Mouse (Mus musculus) WW6 (cell line): ENCODE measurements at regions not wholly inside any gene's neighbourhood (a gene's known extent, or its start where the extent isn't known, plus 50 kb on each side); places are given as distances from the start of the nearest gene placed in this dataset.

Experiments used
- DNase-seq: peaks from one replicate; pipeline ENCODE4 v3.0.0-alpha.2; 2013; ENCODE audit warnings: low read depth, low spot score

DNA sequence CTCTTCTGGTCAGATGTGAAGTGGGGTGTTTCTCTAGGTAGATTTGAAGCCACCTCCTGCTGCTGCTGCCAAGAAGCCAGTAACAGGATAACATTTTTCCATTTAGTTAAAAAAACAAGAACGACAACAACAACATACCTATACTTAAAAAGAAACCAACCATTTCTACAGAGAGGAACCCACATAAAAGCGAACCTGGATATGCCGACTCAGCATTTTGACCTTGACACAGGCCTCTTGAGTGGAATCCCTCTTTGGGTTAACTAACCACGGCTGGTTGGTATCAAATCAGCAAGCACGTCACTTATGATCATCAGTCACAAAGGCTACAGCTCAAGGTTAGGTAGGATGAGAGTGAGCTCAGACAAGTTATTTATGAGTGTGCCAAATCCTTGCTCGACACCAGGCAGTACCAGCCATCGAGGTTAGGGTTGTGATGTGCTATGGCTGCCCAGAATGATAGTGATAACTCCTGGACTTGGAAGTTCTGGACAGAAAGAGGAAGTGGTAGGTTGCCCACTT lies 269.7 kb downstream of the Cbln1 start:
- DNase-seq = no peak

DNA sequence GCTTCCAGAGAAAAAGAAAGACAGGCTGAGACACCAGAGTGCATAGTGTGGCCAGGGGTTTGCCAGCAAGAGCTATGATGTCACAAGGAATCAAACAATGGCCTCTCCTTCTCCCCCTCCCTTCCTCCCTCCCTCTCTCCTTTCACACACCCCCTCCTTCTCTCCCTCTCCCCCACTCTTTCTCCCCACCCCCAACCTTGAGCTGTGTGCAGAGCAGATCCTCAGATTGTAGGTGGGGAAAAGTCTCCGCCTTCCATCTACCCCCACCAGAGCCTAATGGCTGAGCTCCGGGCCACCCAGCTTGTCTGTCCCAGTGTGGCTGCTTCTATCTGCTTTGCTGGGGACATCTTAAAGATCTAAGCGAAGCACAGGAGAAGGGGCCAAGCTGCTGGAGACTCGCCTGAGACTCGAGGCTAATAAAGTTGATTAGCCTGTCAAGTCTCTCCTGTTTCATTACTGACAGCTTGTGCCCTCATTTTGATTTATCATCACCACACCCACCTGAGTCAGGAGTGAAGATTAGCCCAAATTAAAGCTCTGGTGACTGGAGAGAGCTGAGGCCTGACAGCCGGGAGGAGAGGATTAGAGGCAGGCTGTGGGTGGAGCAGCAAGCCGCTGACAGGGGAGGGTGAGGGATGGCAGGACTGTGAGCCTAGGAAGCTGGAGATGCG lies 272.8 kb downstream of the Cbln1 start:
- no peak for DNase-seq

DNA sequence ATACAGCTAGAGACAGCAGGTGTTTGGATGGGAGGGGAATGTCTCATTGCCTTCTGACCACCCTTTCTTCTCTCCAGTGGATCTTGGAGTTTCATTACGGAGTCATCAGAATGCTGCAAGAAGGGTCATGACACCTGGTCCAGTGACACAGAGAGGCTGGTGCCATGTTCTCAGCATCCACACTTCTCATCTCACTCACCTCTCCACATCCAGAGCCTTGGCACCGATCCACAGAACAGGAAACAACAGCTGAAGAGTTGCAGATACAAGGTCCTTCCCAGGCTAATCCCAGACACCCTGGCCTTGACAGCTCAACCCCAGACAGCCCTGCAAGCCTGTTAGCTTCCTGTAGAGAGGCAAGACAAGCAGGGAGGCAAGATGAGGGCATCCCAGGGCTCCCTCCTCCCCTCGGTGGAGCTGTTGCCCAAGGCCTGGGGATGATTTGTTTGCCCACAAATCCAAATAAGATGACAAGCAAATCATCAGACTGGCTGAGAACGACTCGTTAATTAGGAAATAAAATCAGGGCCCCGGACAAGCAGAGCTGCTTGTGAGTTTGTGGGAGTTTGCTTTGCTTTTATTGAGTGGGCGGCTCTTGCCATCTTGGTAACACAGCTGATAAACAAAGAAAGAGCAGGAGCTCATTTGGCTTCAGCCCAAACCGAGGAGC lies 274.4 kb downstream of the Cbln1 start:
- DNase-seq = no peak

DNA sequence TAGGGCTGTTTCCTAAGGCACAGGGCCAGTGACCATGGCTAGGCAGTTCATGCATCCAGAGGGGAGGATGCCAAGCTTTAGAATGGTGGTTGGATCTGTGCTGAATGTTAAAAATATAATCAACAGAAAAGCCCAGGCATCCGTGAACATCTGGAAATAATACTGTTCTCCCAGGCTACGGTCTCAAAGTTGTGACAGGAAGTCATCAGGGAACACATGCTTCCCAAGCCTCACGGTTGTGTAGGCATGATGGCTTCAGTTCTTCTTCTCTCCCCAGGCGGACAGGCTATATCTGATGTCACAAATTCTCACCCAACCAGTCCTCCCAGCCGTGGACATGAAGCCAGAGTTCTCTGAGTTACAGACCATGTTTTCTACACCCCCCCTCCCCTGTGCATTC lies 275.4 kb downstream of the Cbln1 start:
- DNase-seq = no peak

DNA sequence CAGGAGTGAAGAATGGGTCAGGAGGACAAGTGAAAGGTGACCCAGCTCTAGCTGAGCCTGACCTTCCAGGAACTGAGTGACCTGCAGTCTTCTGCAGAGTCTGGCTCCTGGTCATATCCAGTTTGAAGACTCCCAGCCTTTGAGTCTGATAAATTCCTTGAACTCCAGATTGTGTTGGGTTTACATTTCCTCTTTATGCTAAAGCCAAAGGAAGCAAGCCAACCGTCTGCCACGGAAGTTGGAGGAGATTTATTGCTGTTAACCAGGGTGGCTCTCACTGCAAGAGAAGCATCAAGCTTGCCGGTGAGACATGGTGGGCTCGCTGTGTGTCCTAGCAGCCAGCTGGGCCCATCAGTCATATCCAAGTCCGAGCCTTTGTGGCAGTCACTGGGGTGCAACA lies 276.4 kb downstream of the Cbln1 start:
- no peak for DNase-seq

DNA sequence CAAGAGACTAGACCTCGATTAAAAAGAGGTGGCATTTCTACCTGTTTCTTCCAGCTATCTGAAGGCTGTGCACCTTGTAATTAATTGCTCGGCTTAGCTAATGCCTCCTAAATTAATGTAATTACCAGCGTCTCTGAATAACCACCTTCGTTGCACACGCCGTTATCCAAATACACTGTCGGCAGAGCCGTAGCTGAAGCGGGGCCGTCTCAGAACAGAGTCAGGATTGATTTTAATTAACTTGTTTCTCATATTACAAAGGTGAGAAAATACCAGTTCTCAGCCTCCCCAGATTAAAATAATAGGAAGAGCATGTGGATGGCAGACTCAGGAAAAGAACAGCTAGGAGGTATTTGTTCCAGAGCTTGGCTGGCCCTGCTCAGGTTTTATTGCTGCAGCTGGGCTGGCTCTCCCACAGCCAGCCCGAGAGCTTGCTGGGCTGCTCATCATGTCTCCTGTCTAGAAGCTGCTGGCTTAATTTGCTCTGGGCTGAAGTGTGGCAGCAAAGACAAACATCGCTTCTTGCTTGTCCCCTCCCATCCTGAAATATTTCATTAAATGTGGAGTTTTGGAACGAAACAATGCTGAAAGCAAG lies 282.5 kb downstream of the Cbln1 start:
- no peak for DNase-seq

DNA sequence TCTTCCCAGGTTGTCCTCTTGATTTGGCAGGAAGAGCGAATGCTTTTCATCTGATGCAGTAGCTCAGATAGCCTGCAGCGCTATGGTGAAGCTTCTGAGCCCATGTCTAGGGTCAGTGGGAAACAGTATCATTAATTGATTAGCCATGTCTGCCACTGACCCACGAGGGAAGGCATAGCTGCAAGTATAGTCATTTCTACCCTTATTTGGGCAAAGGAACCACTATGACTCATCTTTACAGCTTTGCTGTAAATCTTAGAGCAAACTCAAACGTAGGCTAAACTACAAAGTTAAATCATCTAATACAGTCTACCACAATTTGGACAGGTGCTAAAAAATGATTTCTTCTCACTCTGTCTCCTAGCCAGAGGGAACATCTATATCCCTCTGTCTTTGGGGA lies 289.5 kb downstream of the Cbln1 start:
- DNase-seq = no peak

DNA sequence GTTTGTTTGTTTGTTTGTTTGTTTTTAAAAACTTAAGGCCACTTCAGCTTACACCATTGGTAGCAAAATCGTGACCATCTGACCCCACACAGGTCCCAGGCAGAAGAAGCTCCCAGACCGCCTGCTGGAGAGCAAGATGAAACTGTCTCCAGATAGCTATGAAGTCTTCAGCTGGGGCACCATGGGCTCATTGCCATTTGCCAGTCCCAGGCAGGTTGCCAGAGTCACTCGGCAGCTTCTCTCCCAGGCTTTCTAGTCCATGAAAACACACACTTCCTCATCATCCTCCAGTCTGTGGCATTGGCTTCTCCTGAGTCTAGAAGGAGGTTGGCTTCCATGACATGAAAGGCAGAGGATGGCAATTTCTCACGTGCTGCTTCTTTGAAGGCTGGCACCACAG lies 293.5 kb upstream of the N4bp1 start:
- no peak for DNase-seq

DNA sequence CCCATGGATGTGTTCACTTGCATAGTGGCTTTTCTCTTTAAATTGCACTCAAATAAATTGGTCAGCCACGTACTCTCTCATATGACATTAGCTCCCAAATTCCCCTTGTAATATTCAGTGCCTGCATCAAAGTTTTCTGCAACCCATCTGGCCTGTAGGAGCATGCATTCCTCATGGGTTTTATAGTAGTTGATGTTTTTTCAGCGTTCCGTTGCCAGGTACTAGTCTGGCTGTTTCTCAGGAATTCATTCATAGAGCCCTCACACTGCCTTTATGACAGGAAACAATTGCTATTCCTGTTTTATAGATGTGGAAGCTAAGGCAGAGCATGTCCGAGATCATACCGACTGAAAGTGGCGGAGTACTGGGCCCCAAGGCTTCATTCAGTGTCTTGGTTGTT lies 292.6 kb upstream of the N4bp1 start:
- no peak for DNase-seq

DNA sequence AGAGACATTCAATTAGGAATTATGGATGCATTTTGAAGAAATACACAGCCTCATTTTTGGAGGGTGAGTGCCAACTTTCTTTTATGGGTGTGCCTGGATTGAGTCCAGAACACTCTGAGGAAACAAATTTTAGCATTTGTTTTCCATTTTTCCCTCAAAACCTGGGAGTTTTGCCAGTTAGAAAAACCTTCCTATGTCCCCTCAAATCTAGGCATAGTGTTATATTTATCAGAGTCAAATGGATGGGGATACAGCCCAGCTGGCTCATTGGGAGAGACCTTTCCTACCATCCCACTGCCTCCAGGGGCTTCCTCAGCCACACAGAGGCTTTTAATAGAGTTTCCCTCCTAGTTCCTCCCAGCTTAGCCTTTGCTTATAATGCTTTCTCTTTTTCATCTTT lies 290.0 kb upstream of the N4bp1 start:
- no peak for DNase-seq

DNA sequence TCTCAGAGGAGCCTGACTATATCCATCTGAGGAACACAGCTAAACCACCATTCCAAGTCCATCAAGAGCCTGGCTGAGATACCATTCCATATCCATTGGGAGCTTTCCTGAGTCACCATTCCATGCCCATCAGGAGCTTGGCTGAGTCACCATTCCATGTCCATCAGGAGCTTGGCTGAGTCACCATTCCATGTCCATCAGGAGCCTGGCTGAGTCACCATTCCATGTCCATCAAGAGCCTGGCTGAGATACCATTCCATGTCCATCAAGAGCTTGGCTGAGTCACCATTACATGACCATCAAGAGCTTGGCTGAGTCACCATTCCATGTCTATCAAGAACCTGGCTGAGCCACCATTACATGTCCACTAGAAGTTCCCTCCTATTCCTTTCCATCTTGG lies 288.7 kb upstream of the N4bp1 start:
- DNase-seq = no peak

DNA sequence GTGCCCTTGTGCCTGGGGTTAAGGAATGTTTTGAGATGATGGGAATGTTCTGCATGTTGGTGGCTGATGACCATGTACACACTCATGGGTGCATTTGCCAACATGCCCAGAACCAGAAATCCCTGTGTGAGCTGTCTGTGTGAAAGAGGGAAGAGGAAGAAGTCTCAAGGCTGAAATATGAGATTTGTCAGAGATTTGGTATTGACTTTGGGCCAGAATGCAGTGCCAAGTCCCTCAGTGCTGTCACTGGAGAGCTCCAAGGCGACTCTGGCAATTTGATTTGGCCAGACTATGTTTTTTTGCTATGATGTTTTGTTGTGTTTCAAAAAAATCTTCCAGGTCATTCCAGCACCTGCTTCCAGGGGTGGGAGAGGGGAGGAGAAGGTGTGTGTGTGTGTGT lies 281.7 kb upstream of the N4bp1 start:
- DNase-seq = no peak

DNA sequence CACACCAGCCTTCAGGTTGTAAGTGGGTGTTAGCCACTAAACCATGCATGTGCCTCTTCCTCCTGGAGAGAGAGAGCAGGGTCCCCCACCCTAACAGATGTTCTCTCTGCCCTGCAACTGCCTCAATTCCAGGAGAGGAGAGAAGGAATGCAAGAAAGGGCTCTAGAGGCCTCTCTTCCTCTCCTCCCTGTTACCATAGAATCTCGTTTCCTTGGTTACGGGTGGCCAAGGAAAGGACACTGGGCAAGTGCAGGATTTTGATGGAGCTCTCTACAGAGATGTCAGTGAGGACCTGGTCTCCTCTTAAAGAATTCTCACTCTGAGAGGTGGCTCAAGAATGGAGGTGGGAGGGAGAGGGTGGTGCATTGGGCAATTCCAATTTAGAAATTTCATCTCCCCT lies 275.4 kb upstream of the N4bp1 start:
- DNase-seq = no peak

DNA sequence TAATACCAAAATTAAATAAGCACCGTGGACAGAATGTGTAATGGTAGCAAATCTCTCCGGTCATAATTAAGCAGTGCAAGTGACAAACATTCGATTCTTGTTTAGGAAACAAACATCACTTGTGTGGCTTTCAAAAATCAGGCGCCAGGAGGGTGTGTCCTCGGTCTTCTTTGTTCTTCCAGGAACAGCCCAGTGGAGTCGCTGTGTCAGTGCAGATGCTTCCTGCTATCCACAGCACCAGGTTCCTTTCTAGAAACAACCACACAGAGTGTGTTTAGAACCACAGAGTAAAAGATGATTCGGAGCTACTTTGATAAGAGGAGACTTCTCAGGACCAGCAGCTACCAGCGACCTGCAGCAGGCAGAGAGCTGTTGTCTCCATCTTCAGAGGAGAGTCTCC lies 273.3 kb upstream of the N4bp1 start:
- no peak for DNase-seq

DNA sequence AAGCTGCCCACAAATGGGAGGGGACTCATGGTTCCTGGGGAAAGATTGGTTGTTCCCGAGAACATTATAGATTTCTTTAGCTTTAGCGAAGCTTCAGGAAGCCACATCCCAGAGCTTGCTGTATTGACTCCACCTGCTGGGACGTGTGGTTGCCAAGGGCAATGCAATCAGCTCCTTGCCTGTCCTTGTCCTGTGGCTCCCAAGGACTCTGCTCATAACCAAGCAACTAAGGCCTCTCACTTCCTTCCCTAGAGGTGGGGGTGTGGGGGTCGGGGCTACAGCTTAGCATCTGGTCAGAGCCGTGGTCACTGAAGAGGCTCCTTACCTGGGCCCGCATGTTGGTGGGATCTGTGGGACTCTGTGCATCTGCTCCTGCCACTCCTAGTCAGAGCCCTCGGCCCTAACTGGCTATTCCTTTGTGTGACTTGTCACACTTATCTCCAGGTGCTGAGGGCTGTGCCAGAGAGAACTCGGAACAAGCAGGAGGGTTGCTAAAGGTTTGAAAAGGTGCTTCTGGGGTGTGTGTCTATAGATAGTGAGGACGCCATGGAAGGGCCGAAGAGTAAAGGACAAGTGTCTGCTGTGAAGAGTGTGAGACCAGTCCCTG lies 270.9 kb upstream of the N4bp1 start:
- DNase-seq = no peak

DNA sequence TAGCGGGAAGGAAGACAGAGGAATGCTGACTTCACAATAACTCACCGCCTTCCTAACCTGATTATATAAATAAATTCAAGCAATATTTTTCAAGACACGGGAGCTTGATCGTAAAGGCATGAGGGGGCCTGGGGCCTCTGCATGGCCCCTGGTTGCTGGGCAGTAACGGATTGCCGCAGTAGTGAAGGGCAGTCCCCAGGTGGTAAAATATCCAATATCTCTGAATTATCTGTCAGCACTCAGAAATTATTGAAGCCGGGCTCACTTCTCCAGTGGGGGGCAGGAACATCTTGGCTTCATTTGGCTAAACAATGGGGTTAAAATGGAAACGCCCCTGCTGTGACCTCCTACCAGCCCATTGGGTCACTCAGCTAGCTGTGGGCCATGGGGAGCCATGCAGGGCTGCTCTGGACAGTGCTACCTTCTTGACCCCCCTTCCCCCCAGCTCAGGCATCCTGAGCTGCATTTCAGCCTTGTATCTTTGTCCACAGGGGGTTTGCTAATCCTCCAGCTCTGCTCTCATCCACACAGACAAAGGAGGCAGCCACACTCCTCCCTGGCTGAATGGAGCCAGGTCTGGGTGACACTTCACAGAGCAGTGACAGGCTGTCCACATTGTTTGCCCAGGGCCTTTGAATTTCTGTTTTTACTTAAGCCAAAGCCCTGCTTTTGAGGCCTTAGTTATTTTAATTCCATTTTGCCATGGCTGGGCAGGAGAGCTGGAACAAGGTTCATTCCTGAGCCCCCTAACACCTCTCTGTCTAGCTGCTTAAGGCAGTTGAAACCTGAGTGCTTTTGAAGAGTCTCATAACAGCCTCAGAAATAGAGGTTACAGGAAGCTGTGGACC lies 267.2 kb upstream of the N4bp1 start:
- no peak for DNase-seq

DNA sequence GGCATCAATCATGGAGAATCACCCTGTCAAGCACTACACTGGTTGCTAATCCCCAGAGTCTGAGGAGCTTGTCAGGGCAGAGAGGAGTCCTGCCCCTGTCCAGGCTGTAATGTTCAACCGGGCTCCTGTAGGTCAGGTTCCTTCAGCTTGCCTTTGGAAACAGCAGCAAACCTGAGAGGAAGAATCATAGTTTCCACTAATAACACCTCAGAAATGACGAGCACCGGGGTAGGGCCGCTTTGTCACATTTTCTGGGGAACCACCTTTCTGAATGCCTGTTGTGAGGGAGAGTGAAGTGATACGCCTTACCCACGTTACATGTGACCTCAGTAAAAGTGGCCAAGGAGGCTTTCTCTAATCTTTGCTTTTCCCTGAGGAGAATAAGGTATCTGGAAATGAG lies 263.8 kb upstream of the N4bp1 start:
- DNase-seq = no peak

DNA sequence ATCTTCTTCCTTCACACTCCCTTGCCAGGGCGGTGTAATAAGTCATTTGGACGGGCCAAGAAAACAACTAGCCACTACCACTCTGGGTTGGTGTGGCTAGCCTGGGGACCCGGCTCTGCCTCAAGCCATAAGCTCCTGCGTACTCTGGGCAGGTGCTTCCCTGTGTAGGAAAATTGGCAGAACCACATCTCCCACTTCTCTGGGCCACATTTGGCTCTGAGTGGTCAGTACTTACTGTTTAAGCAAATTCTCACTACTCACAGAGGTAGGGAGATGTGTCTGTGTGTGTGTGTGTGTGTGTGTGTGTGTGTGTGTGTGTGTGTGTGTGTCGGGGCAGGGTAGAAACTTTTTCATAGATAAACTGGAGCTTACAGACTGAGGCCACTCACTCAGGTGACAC lies 262.6 kb upstream of the N4bp1 start:
- DNase-seq = no peak

DNA sequence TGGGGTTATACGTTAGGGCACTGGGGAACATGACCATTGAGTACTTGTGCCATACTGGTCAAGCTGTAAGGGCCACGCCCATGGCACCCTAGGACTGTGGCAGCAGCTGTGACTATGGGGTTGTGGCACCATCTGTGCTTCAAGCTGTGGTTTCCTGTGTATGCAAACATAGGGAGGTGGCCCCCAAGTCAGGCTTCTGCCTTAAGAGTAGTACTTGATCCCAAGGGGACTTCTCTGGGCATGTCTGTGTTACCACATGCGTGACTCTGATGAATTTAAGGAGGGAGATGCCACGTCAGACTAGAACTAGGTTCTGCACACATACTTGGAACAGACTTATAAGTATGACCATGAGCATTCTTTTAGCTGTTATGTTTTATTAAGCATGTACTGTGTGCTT lies 252.4 kb upstream of the N4bp1 start:
- no peak for DNase-seq

DNA sequence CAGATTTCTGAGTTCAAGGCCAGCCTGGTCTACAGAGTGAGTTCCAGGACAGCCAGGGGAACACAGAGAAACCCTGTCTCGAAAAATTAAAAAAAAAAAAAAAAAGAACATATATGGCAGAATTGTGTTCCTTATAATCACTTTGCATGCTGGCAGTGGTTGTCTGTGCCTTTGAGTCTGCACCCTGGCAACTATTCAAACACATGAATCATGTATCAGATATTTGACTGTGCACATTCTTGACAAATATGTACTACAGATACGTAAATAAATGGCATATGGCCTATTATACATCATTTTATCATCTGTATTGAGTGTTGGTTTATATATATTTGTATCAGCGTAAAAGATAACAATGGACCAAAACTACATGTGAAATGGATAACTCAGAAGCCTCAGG lies 246.7 kb upstream of the N4bp1 start:
- DNase-seq = no peak

DNA sequence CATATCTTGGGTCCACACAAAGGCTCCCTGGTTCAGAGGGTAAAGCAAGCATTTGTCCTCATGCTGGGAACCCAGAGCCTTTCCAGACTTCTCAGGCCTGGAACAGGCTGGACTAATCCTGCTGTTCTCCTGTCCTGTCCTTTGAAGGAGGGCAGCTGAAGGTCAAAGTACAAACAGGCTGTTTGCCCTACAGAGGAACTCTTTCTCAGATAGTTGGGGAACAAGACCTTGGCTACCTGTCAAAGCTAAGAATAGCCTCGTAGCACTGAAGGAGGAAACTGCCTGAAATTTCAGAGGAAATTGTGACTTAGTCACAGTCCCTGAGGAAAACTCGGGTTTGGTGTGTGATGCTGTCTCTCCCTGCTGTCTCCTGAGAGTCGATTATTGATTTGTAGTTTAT lies 245.6 kb upstream of the N4bp1 start:
- no peak for DNase-seq

DNA sequence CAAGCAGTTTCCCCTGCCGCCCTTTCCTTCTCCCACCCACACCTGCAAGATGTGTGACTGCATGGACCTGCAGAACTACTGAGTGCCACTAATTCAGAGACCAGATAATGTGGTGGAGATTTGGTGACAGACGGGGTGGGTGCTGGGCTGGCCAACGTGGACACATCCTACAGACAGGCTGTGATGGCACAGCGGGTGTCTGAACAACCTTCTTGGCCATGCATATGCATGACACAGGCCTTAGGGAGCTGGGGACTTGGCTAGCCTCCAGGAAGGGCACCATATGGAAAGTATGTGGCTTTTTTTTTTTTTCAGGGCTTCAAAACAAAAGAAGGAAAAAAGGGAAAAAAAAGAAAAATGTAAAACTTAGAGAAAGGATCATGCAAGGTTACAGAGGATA lies 243.5 kb upstream of the N4bp1 start:
- no peak for DNase-seq
